15 mouse cellular contexts compared by ENCODE assay signal in genomic region chr6:140456393-140457163, GRCm38 (mm10). TPM values are rescaled to one million over a fixed set of nuclear protein-coding genes. Genes with fewer than 3 reads are reported as not detected.
DNase-seq lines count a peak whose midpoint lies in the region; ATAC-seq and TF ChIP-seq lines count a peak whose summit lies in the region.
"Had no signal": no experiment of that assay in that cellular context is flagged by ENCODE, and none has a peak within 500 bp of the region (broad histone marks: within the 10 kb centered on the region; RNA-seq: fewer than 3 reads in every experiment).

No protein-coding gene starts in this region.

- WGBS in lung, adult 2 months = 88% methylated on average over 15 of the region's 15 CpGs
- 81% methylated on average over 15 of the region's 15 CpGs for WGBS in hindbrain, embryonic 14.5 days

- H3K9ac ChIP-seq in hindbrain, embryonic 14.5 days = no peak overlapping the region
- H3K9ac ChIP-seq: forebrain, embryonic 15.5 days; liver, embryonic 12.5 days had no signal

- H3K4me2 ChIP-seq in hindbrain, embryonic 14.5 days (replicated peaks) = no peak overlapping the region
- H3K4me2 ChIP-seq: forebrain, embryonic 15.5 days; heart, embryonic 11.5 days; liver, embryonic 12.5 days had no signal

- ATAC-seq in common myeloid progenitor, adult 5-6 weeks (replicated peaks; ENCODE audit: low read depth, poor library complexity, severe bottlenecking) = 0 out of 2 replicates have a peak, but pooled peaks have one; percentile 29
- peak; percentile 51; the same call in 1 of the 2 replicates for ATAC-seq in hindbrain, embryonic 14.5 days (ENCODE audit: low FRiP score)
- ATAC-seq: forebrain, embryonic 15.5 days; liver, embryonic 12.5 days; Patski had no signal

- no peak overlapping the region for H3K4me3 ChIP-seq in lung, adult 2 months (replicated peaks; ENCODE audit: extremely low read depth, low read depth, low read length)
- H3K4me3 ChIP-seq in hindbrain, embryonic 14.5 days (replicated peaks; ENCODE audit: low read length) = no peak overlapping the region
- H3K4me3 ChIP-seq: forebrain, embryonic 15.5 days; gastrocnemius, adult 2 months; liver, embryonic 12.5 days had no signal

- H3K9me3 ChIP-seq in hindbrain, embryonic 14.5 days (ENCODE audit: control insufficient read depth, low read length) = no peaks in the 10 kb centered on the region
- H3K9me3 ChIP-seq: forebrain, embryonic 15.5 days; liver, embryonic 12.5 days had no signal

- TF ChIP-seq POLR2A in lung, adult 2 months (IDR thresholded peaks at IDR 0.05; ENCODE audit: borderline replicate concordance, extremely low read depth, low read depth, low read length) = no peak

- no peak for DNase-seq in lung, adult 2 months
- no peak for DNase-seq in lung, postnatal 25 days (ENCODE audit: low spot score)
- no peak for DNase-seq in hindbrain, embryonic 14.5 days (ENCODE audit: low spot score)
- peak; percentile 35 for DNase-seq in retina, embryonic 14.5 days (ENCODE audit: low spot score)
- no peak for DNase-seq in frontal cortex, postnatal 14 days (ENCODE audit: low spot score in 2 of 2)
- DNase-seq in thymus, postnatal 36 days = no peak
- DNase-seq: cerebellum, adult 9-11 months; gastrocnemius, adult 2 months; right cerebral cortex, postnatal 4 days had no signal

- H3K27ac ChIP-seq in hindbrain, embryonic 14.5 days = no peak overlapping the region
- H3K27ac ChIP-seq: forebrain, embryonic 15.5 days; gastrocnemius, adult 2 months; liver, embryonic 12.5 days had no signal

- H3K36me3 ChIP-seq in hindbrain, embryonic 14.5 days (replicated peaks; ENCODE audit: control insufficient read depth, insufficient read depth) = no peaks in the 10 kb centered on the region
- H3K36me3 ChIP-seq: liver, embryonic 12.5 days had no signal

- H3K27me3 ChIP-seq in hindbrain, embryonic 14.5 days (ENCODE audit: control insufficient read depth, insufficient read depth, low read length) = no peaks in the 10 kb centered on the region
- H3K27me3 ChIP-seq: CH12.LX; forebrain, embryonic 15.5 days; liver, embryonic 12.5 days; Patski had no signal

- H3K4me1 ChIP-seq in lung, adult 2 months (ENCODE audit: control insufficient read depth, insufficient read depth, low read length) = no peaks in the 10 kb centered on the region; the same call in 1 of the 2 replicates
- peaks cover 12% of the 10 kb centered on the region; the same call in 1 of the 2 replicates for H3K4me1 ChIP-seq in hindbrain, embryonic 14.5 days (replicated peaks; ENCODE audit: control insufficient read depth, insufficient read depth, low read length)
- H3K4me1 ChIP-seq: forebrain, embryonic 15.5 days; liver, embryonic 12.5 days had no signal

- 0 out of 2 replicates have a peak, but pooled peaks have one; percentile 5 for TF ChIP-seq CTCF in lung, adult 2 months (IDR thresholded peaks at IDR 0.05; ENCODE audit: insufficient read depth, low read length)

RNA-seq across cellular contexts. Expression of gene Plekha5, which starts 32.7 kb away (rescaled TPM):
- 16.7 and 24.0 TPM in 2 replicates for polyA plus RNA-seq in lung, adult 2 months (2012; rRNA removed)
- 15.6 and 15.7 TPM in 2 replicates for total RNA-seq in common myeloid progenitor, adult 5-6 weeks (2017)
- polyA plus RNA-seq in hindbrain, embryonic 14.5 days (2014; fragmentation: Nextera tagmentation; extraction: Ambion mirVana) = 37.8 and 38.6 TPM in 2 replicates
